Mouse (Mus musculus) testis, adult 10 weeks (tissue): ENCODE results near the gene Zfp446. TPM values are rescaled to one million over a fixed set of nuclear protein-coding genes. Genes with fewer than 3 reads are reported as not detected.

Experiments used
- polyA plus RNA-seq: library from polyadenylated mRNA; stranded (reverse); fragments of 350-450 nt; fragmentation: Illumina TruSeq; extraction: RNeasy Lipid Tissue Mini Kit (QIAGEN cat#74804); gene quantifications from one replicate; pipeline ENCODE4 v1.2.3, GENCODE M21; 2014; ENCODE audit warnings: low read depth, low replicate concordance

The Zfp446 gene
- polyA plus RNA-seq, result 5.4 TPM

GRCm38 (mm10) chr7:12977682-12978389, at the start of gene Zfp446:
TSS of gene Zfp446 (plus strand) at chr7:12977848.

DNA sequence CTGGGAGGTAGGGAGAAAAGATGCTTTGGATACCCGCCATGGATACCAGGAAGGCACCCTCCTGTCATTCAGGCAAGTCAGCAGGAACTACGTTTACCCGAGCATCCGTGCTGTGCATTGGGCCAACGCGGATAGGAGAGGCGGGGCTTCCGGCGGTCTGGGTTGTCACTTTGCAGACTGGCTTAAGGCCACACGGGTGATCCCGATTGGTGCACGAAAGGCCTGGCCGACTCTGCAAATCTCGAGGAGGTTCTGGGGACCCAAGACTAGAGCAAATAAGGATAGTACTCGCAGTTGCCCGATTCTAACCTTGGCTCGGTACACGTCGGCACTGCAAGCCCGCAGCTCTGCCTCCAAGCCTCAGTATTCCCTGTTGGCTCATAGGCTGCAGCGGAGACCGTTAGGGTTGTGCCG, 12.0 kb upstream of the Zfp446 start, which contains the start of gene Zfp324:
TSS of gene Zfp324 (plus strand) at position 161 of the 414 bp plus-strand sequence.

GRCm38 (mm10) chr7:12998053-12998452, 20.4 kb downstream of the Zfp446 start, which contains the start of gene Slc27a5:
TSS of gene Slc27a5 (minus strand) at chr7:12998192.

GRCm38 (mm10) chr7:12998851-12999250, 21.2 kb downstream of the Zfp446 start, which contains the start of gene Trim28:
TSS of gene Trim28 (plus strand) at chr7:12999114.

GRCm38 (mm10) chr7:13010005-13010908, 32.6 kb downstream of the Zfp446 start, which contains the start of gene Zbtb45:
TSS of gene Zbtb45 (minus strand) at chr7:13010034.

DNA sequence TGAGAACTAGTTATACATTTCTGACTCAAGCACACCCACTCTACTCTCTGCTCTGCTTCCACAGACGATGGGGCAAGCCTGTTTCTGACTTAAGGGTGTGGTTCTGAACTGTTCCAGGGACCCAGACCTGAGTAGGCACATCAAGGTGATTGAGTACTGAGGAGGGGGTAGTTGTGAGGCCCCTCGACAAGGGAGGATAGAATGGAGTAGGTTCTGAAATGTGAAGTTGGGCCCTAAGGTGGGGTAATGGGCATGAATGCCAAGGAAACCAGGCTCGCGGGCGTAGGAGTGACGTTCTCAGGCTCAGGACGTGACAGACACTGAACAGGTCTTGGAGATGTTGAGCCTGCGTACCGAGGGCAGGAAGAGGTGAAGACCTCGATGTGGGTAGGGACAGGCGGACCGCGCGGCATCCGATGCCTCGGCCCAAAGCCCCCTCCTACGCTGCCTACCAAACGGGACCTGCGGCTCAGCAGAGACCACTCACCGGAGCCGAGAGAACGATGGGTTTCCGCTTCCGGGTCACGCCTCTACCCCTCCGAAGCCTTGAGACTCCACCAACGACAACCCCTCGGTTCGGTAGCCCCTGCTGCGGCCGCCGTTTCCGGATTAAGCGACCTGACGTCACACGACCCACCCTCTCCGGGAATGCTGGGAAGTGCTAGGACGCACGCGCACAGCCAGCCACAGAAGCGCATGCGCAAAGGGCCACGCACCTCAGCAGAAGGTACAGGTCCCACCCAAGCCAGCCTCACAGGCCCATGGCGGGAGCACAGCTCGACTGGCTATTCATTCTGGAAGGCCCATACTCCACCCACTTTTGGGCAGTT, 56.7 kb downstream of the Zfp446 start, which contains the start of gene Chmp2a:
TSS of gene Chmp2a (minus strand) at position 660 of the 830 bp plus-strand sequence.

Other genes with a start within 250 kb of the Zfp446 start
- gene Vmn2r56, start 242.8 kb upstream of the Zfp446 start, polyA plus RNA-seq, result not detected
- 12.1 TPM for gene Zscan18, start 174.2 kb upstream of the Zfp446 start, polyA plus RNA-seq
- 34.9 TPM for gene Zfp329, start 159.0 kb upstream of the Zfp446 start, polyA plus RNA-seq
- 179 TPM for gene Zfp110, start 143.1 kb upstream of the Zfp446 start, polyA plus RNA-seq
- 16.0 TPM for gene Zfp128, start 96.7 kb upstream of the Zfp446 start, polyA plus RNA-seq
- 13.5 TPM for gene Zscan22, start 80.0 kb upstream of the Zfp446 start, polyA plus RNA-seq
- 10.1 TPM for gene Rps5, start 55.6 kb upstream of the Zfp446 start, polyA plus RNA-seq
- gene Rnf225, start 50.4 kb upstream of the Zfp446 start, polyA plus RNA-seq, result 0.15 TPM
- gene Zfp324, start 12.0 kb upstream of the Zfp446 start, polyA plus RNA-seq, result 0.43 TPM
- not detected for gene Slc27a5, start 20.3 kb downstream of the Zfp446 start, polyA plus RNA-seq
- 84.5 TPM for gene Trim28, start 21.3 kb downstream of the Zfp446 start, polyA plus RNA-seq
- 0.31 TPM for gene Zbtb45, start 32.2 kb downstream of the Zfp446 start, polyA plus RNA-seq
- gene Chmp2a, start 57.0 kb downstream of the Zfp446 start, polyA plus RNA-seq, result 93.6 TPM
- 123 TPM for gene Ube2m, start 60.4 kb downstream of the Zfp446 start, polyA plus RNA-seq
- 2.5 TPM for gene Mzf1, start 76.9 kb downstream of the Zfp446 start, polyA plus RNA-seq
- gene Vmn1r85, start 117.3 kb downstream of the Zfp446 start, polyA plus RNA-seq, result not detected
- gene Vmn1r86, start 142.1 kb downstream of the Zfp446 start, polyA plus RNA-seq, result not detected
- gene Vmn1r87, start 162.3 kb downstream of the Zfp446 start, polyA plus RNA-seq, result not detected
- 0.20 TPM for gene Vmn1r88, start 181.7 kb downstream of the Zfp446 start, polyA plus RNA-seq
- gene Vmn1r89, start 235.2 kb downstream of the Zfp446 start, polyA plus RNA-seq, result not detected